Mouse (Mus musculus): Measurements from ENCODE around the gene Baz2b. TPM values are rescaled to one million over a fixed set of nuclear protein-coding genes. Genes with fewer than 3 reads are reported as not detected.

Gene Baz2b
- total and polyA plus RNA-seq, 2 experiments from 2014 or later, result 40.6 to 71.7 TPM

GRCm38 (mm10) chr2:60054808-60055535, 154.7 kb downstream of the Baz2b start:
- Histone ChIP-seq H3K4me3 (ENCODE audit: low read depth, low read length) (no peak overlapping the region), H3K27ac (ENCODE audit: low read depth, low read length) (no peak overlapping the region), H3K4me2 (ENCODE audit: low read depth) (no peak overlapping the region), H3K36me3 (ENCODE audit: insufficient read depth) (no peaks in the 10 kb centered on the region), H3K27me3 (ENCODE audit: insufficient read depth, low read length) (no peaks in the 10 kb centered on the region), H3K4me1 (ENCODE audit: insufficient read depth) (peaks cover 6% of the 10 kb centered on the region; the same call in 1 of the 2 replicates), H3K9ac (no peak overlapping the region), H3K9me3 (ENCODE audit: low read length) (no peaks in the 10 kb centered on the region)
- 66% methylated on average over 10 of the region's 10 CpGs for whole genome bisulfite sequencing
- no peak for TF ChIP-seq CTCF (IDR thresholded peaks at IDR 0.05; ENCODE audit: low read depth)
- ATAC-seq (no peak), DNase-seq (no peak)

- Histone ChIP-seq H3K36me3 (ENCODE audit: insufficient read depth) (no peaks in the 10 kb centered on the region), H3K9me3 (ENCODE audit: low read length) (no peaks in the 10 kb centered on the region), H3K4me2 (ENCODE audit: low read depth) (no peak overlapping the region), H3K9ac (no peak overlapping the region), H3K27ac (ENCODE audit: low read depth, low read length) (no peak overlapping the region), H3K4me1 (ENCODE audit: insufficient read depth) (peaks cover 6% of the 10 kb centered on the region; the same call in 1 of the 2 replicates), H3K4me3 (ENCODE audit: low read depth, low read length) (no peak overlapping the region), H3K27me3 (ENCODE audit: insufficient read depth, low read length) (no peaks in the 10 kb centered on the region)
- 65% methylated on average over 11 of the region's 11 CpGs for WGBS
- ATAC-seq, result no peak; the same call in 1 of the 2 replicates
- DNase-seq, result no peak
- TF ChIP-seq CTCF (IDR thresholded peaks at IDR 0.05; ENCODE audit: low read depth), result no peak
These were observed 156.2 kb downstream of the Baz2b start for GRCm38 (mm10) chr2:60053222-60054010.

GRCm38 (mm10) chr2:60050667-60051460, 158.8 kb downstream of the Baz2b start:
- no peaks in the 10 kb centered on the region for H3K9me3 ChIP-seq (ENCODE audit: low read length)
- TF ChIP-seq CTCF (IDR thresholded peaks at IDR 0.05; ENCODE audit: low read depth), result no peak
- H3K4me1 ChIP-seq (ENCODE audit: insufficient read depth), result peaks cover 6% of the 10 kb centered on the region; the same call in 1 of the 2 replicates
- ATAC-seq (no peak; the same call in 1 of the 2 replicates), DNase-seq (no peak)
- H3K4me2 ChIP-seq (ENCODE audit: low read depth), result no peak overlapping the region
- 82% methylated on average over 9 of the region's 9 CpGs for WGBS
- no peak overlapping the region for H3K4me3 ChIP-seq (ENCODE audit: low read depth, low read length)
- H3K27ac ChIP-seq (ENCODE audit: low read depth, low read length), result no peak overlapping the region
- no peaks in the 10 kb centered on the region for H3K27me3 ChIP-seq (ENCODE audit: insufficient read depth, low read length)
- no peaks in the 10 kb centered on the region for H3K36me3 ChIP-seq (ENCODE audit: insufficient read depth)
- H3K9ac ChIP-seq, result no peak overlapping the region

GRCm38 (mm10) chr2:60049889-60050288, 159.8 kb downstream of the Baz2b start:
- WGBS, result 89% methylated on average over 4 of the region's 4 CpGs
- no peaks in the 10 kb centered on the region for H3K36me3 ChIP-seq (ENCODE audit: insufficient read depth)
- peaks cover 6% of the 10 kb centered on the region; the same call in 1 of the 2 replicates for H3K4me1 ChIP-seq (ENCODE audit: insufficient read depth)
- no peaks in the 10 kb centered on the region for H3K27me3 ChIP-seq (ENCODE audit: insufficient read depth, low read length)
- DNase-seq (no peak), ATAC-seq (no peak)
- no peak overlapping the region for H3K27ac ChIP-seq (ENCODE audit: low read depth, low read length)
- H3K9me3 ChIP-seq (ENCODE audit: low read length), result no peaks in the 10 kb centered on the region
- no peak for TF ChIP-seq CTCF (IDR thresholded peaks at IDR 0.05; ENCODE audit: low read depth)
- H3K9ac ChIP-seq, result no peak overlapping the region
- no peak overlapping the region for H3K4me3 ChIP-seq (ENCODE audit: low read depth, low read length)
- no peak overlapping the region for H3K4me2 ChIP-seq (ENCODE audit: low read depth)

- no peak overlapping the region for H3K27ac ChIP-seq (ENCODE audit: low read depth, low read length)
- no peak overlapping the region for H3K4me3 ChIP-seq (ENCODE audit: low read depth, low read length)
- H3K4me1 ChIP-seq (ENCODE audit: insufficient read depth), result peaks cover 6% of the 10 kb centered on the region; the same call in 1 of the 2 replicates
- no peak for TF ChIP-seq CTCF (IDR thresholded peaks at IDR 0.05; ENCODE audit: low read depth)
- no peak for ATAC-seq
- H3K27me3 ChIP-seq (ENCODE audit: insufficient read depth, low read length), result no peaks in the 10 kb centered on the region
- no peak overlapping the region for H3K4me2 ChIP-seq (ENCODE audit: low read depth)
- no peak for DNase-seq
- 96% methylated on average over 9 of the region's 9 CpGs for WGBS
- H3K9ac ChIP-seq, result no peak overlapping the region
- no peaks in the 10 kb centered on the region for H3K36me3 ChIP-seq (ENCODE audit: insufficient read depth)
- no peaks in the 10 kb centered on the region for H3K9me3 ChIP-seq (ENCODE audit: low read length)
These were observed 160.3 kb downstream of the Baz2b start for GRCm38 (mm10) chr2:60049351-60049750.

- WGBS, result 84% methylated on average over 1 of the region's 1 CpGs
- no peak for DNase-seq
- Histone ChIP-seq H3K27me3 (ENCODE audit: insufficient read depth, low read length) (no peaks in the 10 kb centered on the region), H3K36me3 (ENCODE audit: insufficient read depth) (no peaks in the 10 kb centered on the region), H3K4me1 (ENCODE audit: insufficient read depth) (no peaks in the 10 kb centered on the region), H3K4me2 (ENCODE audit: low read depth) (no peak overlapping the region), H3K9me3 (ENCODE audit: low read length) (no peaks in the 10 kb centered on the region), H3K4me3 (ENCODE audit: low read depth, low read length) (no peak overlapping the region), H3K9ac (no peak overlapping the region), H3K27ac (ENCODE audit: low read depth, low read length) (no peak overlapping the region)
- no peak for ATAC-seq
- TF ChIP-seq CTCF (IDR thresholded peaks at IDR 0.05; ENCODE audit: low read depth), result no peak
These were observed 163.6 kb downstream of the Baz2b start for GRCm38 (mm10) chr2:60045995-60046394.
